ENCODE assay signal across 7 mouse cellular contexts in the genomic region with DNA sequence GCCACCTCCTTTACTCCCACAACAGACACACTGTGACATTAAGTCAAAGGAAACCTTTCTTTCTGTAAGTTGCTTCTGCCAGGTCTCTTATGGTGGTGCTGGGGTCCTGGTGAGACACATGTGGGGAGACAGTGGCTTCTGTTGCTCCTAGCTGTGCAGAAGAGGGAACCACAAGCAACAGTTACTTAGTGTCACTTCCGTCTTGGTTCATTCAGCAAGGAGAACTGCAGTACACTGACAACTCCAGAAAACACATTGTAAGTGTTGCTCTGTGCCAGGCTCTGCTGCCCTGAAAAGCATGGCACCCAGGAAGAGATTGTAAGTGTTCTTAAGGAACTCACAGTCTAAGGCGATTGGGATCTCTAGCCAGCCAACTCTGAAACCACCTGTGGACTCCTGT. TPM values are rescaled to one million over a fixed set of nuclear protein-coding genes. Genes with fewer than 3 reads are reported as not detected.
DNase-seq lines count a peak whose midpoint lies in the region; ATAC-seq and TF ChIP-seq lines count a peak whose summit lies in the region.

A gene (plus strand): TSS at position 210 of the 400 bp plus-strand sequence.

- ATAC-seq in Patski = no peak
- ATAC-seq in forebrain, embryonic 15.5 days (replicated peaks) = no peak
- ATAC-seq in hindbrain, embryonic 11.5 days (ENCODE audit: low FRiP score) = no peak
- ATAC-seq in liver, embryonic 12.5 days = no peak

- CTCF ChIA-PET in Patski (lab: Charles Lee) = no interaction called here

- TF ChIP-seq CTCF in Patski (IDR thresholded peaks at IDR 0.05) = no peak
- TF ChIP-seq CTCF in small intestine, adult 2 months (IDR thresholded peaks at IDR 0.05; ENCODE audit: extremely low read depth, insufficient read length, insufficient replicate concordance, low read depth, low read length) = no peak

- no peak within 1 kb of the TSS for H3K4me3 ChIP-seq in forebrain, embryonic 15.5 days
- no peak within 1 kb of the TSS for H3K4me3 ChIP-seq in hindbrain, embryonic 11.5 days (ENCODE audit: low read depth, low read length)
- H3K4me3 ChIP-seq in liver, embryonic 12.5 days = no peak within 1 kb of the TSS; the same call in 1 of the 2 replicates
- H3K4me3 ChIP-seq in small intestine, adult 2 months (ENCODE audit: low read depth, low read length) = no peak within 1 kb of the TSS

- no peak within 1 kb of the TSS for H3K4me2 ChIP-seq in forebrain, embryonic 15.5 days (replicated peaks)
- no peak within 1 kb of the TSS for H3K4me2 ChIP-seq in hindbrain, embryonic 11.5 days (replicated peaks; ENCODE audit: low read depth, low read length)
- peak within 1 kb of the TSS; percentile 80 for H3K4me2 ChIP-seq in liver, embryonic 12.5 days

- in situ Hi-C loops in Patski (cut with MboI; ENCODE audit: low pct_unique_long_range_greater_than_20kb) = no loop called here

- WGBS in forebrain, embryonic 15.5 days = 85% methylated on average over 2 of the region's 2 CpGs
- 80% methylated on average over 2 of the region's 2 CpGs for WGBS in hindbrain, embryonic 11.5 days
- WGBS in liver, embryonic 12.5 days (ENCODE audit: insufficient replicate concordance) = 63% methylated on average over 2 of the region's 2 CpGs
- WGBS in small intestine, adult 2 months = 81% methylated on average over 2 of the region's 2 CpGs

- TF ChIP-seq POLR2A in small intestine, adult 2 months (IDR thresholded peaks at IDR 0.05; ENCODE audit: low read depth, low read length) = no peak

- DNase-seq in CD4-positive, CD25-positive, alpha-beta regulatory T cell, adult 2 months (ENCODE audit: low read depth, low spot score) = peak; percentile 6
- no peak for DNase-seq in Patski (ENCODE audit: low read depth, low spot score)
- DNase-seq in hindbrain, embryonic 11.5 days (ENCODE audit: low spot score) = no peak
- no peak for DNase-seq in right cerebral cortex, postnatal 25 days

- no peak within 1 kb of the TSS for H3K9ac ChIP-seq in forebrain, embryonic 15.5 days (replicated peaks)
- no peak within 1 kb of the TSS for H3K9ac ChIP-seq in hindbrain, embryonic 11.5 days (ENCODE audit: low read depth, low read length)
- peak within 1 kb of the TSS; percentile 78; the same call in 1 of the 2 replicates for H3K9ac ChIP-seq in liver, embryonic 12.5 days

- H3K4me1 ChIP-seq in forebrain, embryonic 15.5 days = peaks cover 8% of the 10 kb centered on the region
- H3K4me1 ChIP-seq in hindbrain, embryonic 11.5 days (replicated peaks; ENCODE audit: control insufficient read depth, insufficient read depth, low read length) = peaks cover 3% of the 10 kb centered on the region; the same call in 1 of the 2 replicates
- H3K4me1 ChIP-seq in liver, embryonic 12.5 days = peaks cover 36% of the 10 kb centered on the region
- H3K4me1 ChIP-seq in small intestine, adult 2 months (ENCODE audit: control insufficient read depth, insufficient read depth, insufficient read length, low read length) = peaks cover 6% of the 10 kb centered on the region

- no peaks in the 10 kb centered on the region for H3K9me3 ChIP-seq in forebrain, embryonic 15.5 days
- H3K9me3 ChIP-seq in hindbrain, embryonic 11.5 days (ENCODE audit: control insufficient read depth, low read length) = no peaks in the 10 kb centered on the region
- no peaks in the 10 kb centered on the region for H3K9me3 ChIP-seq in liver, embryonic 12.5 days (replicated peaks)

- POLR2A ChIA-PET in Patski (lab: Charles Lee) = no interaction called here

- no peaks in the 10 kb centered on the region for H3K27me3 ChIP-seq in Patski
- H3K27me3 ChIP-seq in forebrain, embryonic 15.5 days = no peaks in the 10 kb centered on the region
- no peaks in the 10 kb centered on the region for H3K27me3 ChIP-seq in hindbrain, embryonic 11.5 days (ENCODE audit: control insufficient read depth, insufficient read depth, low read length)
- peaks cover 6% of the 10 kb centered on the region; the same call in 1 of the 2 replicates for H3K27me3 ChIP-seq in liver, embryonic 12.5 days (replicated peaks)
- no peaks in the 10 kb centered on the region for H3K27me3 ChIP-seq in small intestine, adult 2 months (ENCODE audit: control insufficient read depth, insufficient read depth, low read length)

- H3K27ac ChIP-seq in forebrain, embryonic 15.5 days (replicated peaks) = no peak within 1 kb of the TSS
- no peak within 1 kb of the TSS for H3K27ac ChIP-seq in hindbrain, embryonic 11.5 days (ENCODE audit: low read depth, low read length)
- no peak within 1 kb of the TSS for H3K27ac ChIP-seq in liver, embryonic 12.5 days
- 0 out of 2 replicates have a peak within 1 kb of the TSS, but pooled peaks have one; percentile 84 for H3K27ac ChIP-seq in small intestine, adult 2 months (ENCODE audit: insufficient read depth, low read depth, low read length)

- H3K36me3 ChIP-seq in forebrain, embryonic 15.5 days = no peaks in the 10 kb centered on the region
- H3K36me3 ChIP-seq in hindbrain, embryonic 11.5 days (ENCODE audit: control insufficient read depth, insufficient read depth, low read length) = no peaks in the 10 kb centered on the region
- H3K36me3 ChIP-seq in liver, embryonic 12.5 days = peaks cover 12% of the 10 kb centered on the region
- H3K36me3 ChIP-seq in small intestine, adult 2 months (ENCODE audit: control insufficient read depth, insufficient read depth, low read length) = 0 out of 2 replicates have a peak, but pooled peaks cover 2% of the 10 kb centered on the region

RNA-seq across cellular contexts. Expression of the gene that starts here (rescaled TPM):
- 33.4 TPM for polyA plus RNA-seq in Patski (2021)
- 19.7 and 21.8 TPM in 2 replicates for polyA plus RNA-seq in forebrain, embryonic 15.5 days (2015; fragmentation: Nextera tagmentation; extraction: Ambion mirVana)
- 24.4 and 28.2 TPM in 2 replicates for polyA plus RNA-seq in hindbrain, embryonic 11.5 days (2014; fragmentation: Nextera tagmentation; extraction: Ambion mirVana)
- polyA plus RNA-seq in liver, embryonic 12.5 days (2016; fragmentation: Nextera tagmentation; extraction: Ambion mirVana) = 57.7 and 59.6 TPM in 2 replicates
- 15.9 and 31.9 TPM in 2 replicates for polyA plus RNA-seq in small intestine, adult 2 months (2012; rRNA removed)
